Mouse (Mus musculus) right cerebral cortex, postnatal 25 days (tissue): ENCODE results near the gene Brinp3.
A peak's percentile ranks its signal among the peaks of the same experiment; 100 is the strongest.
"Not testable (repeated sequence)": the region's sequence is repeated elsewhere in the genome, so short reads cannot be mapped to it uniquely, and the experiment has no call there.

Experiments
- DNase-seq: peaks from one replicate; pipeline ENCODE4 v3.0.0; 2022

Gene Brinp3

DNA sequence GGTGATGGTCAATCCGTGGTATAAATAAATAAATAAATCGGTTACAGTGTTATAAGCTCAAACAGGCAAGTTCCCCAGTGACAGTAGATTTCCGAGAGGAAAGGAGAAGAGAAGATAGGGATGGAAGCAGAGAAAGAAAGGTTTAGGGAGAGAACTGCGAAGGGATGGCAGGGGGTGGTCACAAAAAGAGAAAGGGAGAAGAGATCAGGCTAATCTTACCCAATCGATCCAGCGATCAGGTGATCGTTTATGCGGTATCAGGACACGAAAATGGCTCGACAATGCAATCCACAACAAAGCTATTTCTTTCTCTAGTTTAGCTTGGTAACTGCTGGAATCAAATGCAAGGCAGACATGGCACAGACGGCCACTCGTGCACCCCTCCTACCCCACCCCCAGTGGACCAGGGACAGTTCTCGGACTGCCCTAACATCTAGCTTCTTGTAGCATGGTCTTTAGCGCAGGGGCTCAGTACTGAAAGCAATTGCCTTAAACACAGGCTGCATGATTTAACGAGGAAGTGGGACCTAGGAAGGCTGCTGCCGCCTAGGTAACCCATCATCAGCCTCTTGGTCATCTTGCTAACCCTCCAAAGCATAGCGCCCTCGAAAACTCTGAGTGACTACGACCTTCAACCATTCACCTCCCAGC, at the start of gene Brinp3:
Gene Brinp3 (plus strand): TSS at position 80 of the 651 bp plus-strand sequence.
- peak; percentile 37 for DNase-seq

DNA sequence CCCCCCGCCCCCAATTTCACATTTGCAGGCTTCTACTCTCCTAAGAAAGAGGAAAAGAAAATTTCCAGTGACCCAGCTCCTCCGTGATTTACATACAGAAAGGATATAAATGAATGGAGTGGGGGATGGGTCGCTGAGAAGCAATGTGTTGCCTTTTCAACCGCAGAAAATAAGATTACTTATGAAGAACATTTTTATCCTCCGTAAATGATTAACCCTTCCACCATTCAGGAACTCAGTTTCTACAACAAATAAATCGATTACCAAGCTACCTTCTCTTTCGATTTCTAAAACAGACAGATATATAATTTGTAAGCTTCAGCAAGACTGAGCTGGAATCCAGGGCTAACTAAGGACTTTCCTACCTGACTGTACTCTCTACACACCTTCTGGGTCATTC, 339 bp upstream of the Brinp3 start:
- no peak for DNase-seq

DNA sequence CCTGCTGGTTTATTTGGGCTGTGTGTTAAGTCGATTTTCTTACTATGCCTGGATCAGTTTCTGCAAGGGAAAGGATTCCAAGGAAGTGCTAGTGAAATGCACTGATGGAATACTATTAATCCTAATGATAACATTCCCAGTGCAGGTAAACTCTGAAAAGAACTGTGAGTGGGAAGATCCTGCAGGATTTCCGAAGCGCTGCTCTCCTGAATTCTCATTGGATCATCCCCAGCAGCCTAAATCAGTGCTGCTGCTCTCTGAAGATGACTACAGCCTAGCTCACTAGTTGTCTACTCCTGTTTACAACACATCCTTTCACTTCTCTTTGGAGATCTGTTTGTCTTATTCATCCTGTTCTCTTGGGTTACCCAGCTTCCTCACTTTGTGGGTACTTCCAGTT, 826 bp downstream of the Brinp3 start:
- DNase-seq: peak; percentile 18

DNA sequence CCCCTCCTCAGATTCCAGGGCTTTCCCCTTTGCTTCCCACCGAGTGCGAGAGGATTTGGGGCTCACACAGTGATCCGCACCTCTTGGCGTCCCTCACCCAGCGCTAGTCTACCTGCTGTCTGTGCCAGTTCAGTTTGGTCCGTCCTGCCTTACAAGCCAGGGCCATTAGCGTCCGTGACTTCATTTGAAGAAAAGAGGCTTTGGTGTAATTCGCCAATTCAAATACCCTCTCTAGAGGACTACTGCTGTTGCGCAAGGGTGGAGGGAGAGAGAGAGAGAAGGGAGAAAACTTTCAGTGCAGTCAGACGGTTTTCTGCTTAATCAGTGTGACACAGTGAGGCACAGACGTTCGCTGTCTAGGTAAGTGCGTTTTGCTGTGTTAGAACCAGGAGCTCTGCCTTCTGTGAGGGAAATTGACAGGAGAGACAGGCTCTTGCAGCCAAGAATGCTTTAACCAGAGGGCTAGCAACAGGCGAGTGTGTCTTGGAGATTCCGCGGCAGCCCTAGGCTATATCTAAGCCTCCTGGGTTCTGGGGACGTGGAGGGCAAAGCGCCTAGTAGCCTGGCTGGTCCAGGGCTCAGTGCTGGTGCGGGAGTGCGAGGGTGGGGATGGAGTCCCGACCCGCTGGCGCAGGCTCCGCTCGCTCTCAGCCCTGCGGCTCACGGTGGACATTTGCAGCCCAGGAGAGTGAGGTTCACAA, 3.0 kb downstream of the Brinp3 start:
- DNase-seq: peak; percentile 67

DNA sequence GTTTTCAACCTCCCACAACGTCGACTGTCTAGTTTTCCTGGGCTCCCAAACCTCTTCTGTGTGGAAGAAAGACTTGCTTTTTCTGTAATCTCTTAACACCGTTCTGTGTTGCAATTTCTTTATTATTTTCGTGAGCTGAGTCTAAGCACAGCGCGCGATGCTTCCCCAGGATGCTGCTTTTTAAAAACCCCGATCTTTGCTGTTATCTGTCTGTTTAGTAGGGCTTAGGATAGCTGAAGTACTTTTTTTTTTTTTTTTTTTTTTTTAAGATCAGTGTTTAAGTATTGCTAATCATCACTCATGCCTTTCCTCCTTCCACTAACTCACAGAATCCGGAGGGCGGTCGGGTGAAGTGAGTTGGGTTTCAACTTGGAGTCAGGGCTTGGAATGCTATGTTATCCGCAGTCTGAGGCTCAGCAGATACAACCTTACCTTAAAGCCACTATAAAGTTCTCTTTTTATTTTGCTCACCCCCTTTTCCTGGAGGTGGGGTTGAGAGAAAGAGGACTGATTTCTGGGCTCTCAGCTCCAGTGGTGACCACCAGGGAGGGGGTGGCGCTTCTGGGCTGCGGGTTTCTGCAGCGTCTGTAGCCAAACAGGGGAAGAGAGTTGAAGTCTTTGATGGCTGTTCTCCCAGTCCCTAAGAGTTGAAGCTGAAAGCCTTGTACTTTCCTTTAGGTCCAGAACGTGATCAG, 3.7 kb downstream of the Brinp3 start:
- DNase-seq: peak; percentile 59

DNA sequence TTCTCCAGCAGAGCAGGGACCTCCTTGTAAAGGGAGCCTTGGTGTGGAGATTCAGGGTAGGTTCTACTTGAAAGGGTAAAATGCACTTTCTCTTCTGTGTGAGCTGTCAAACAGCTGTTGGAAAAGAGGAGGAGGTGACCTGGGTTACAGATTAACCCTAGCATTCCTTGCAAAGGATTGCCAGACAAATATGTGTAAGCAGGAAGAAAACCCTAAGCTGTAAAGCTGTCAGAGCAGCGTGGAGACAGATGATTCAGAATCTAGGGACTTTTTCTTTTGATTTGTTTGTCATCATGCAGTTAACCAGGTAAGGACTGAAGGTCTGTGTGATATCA, 4.2 kb downstream of the Brinp3 start:
- no peak for DNase-seq

DNA sequence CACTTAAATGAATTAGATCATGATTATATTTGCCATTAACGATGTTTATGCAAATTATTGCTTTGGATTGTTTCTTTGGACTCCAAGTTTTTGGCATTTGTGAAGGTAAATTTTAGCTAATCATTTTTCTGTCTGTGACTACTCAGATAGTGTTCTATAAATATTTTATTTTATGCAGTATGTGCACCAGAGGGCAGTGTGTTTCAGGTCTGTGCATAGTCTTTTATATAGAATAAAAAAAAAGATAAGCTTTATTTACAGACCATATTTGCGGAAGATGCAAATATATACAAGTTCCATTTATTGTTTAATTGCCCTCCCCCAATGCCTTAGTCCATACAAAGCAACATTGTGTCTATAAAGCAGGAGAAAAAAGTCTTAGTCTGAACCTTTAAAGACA, 20.8 kb downstream of the Brinp3 start:
- DNase-seq: no peak

DNA sequence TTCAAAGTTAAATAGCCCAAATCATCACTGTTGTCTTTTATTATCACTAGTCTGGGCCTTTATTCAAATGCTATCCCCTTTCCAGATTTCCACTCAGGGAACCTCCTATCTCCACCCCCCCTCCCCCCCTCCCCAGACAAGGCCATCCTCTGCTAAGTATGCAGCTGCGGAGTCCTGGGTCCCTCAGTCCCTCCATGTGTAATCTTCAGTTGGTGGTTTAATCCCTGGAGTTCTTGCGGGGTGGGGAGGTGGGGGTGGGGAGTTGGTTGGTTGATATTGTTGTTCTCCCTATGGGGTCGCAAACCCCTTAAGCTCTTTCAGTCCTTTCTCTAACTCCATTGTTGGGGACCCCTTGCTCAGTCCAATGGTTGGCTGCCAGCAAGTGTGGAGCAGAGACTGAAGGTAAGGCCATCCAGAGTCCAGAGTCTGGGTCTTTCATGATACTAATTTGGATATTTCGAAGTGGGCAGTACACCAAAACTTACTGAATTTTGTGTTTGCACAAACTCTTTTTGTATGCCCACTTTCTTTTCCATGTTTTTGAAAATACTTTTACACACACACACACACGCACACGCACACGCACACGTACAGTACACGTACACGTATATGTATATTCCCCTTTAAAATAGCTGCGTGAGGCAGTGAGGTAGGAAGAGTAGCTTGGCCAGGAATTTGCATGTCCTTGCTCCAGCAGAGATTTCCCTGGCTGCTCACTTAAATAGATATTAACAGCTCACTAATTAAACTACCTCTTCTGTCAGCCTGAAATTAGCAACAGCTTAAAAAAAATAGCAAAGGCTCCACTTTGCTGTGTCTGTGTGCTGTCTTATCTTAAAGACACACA, 29.4 kb downstream of the Brinp3 start:
- DNase-seq: no peak

DNA sequence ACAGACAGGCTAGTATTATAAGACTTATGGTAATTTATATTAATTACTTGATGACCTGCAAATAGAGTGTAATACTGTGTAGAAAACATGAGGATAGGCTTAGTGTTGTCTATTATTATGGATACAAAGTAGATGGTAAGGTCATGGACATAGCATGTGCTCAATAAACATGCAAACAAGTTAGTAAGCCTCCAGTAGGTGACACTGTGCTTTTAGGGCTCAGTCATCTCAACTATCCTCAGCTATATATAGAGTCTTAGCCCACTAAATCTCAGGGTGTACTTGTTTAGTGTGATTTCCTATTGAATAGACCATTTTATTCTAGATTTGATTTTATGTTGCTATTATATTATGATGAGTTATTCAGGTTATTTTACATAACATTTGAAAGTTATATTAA, 34.0 kb downstream of the Brinp3 start:
- no peak for DNase-seq

DNA sequence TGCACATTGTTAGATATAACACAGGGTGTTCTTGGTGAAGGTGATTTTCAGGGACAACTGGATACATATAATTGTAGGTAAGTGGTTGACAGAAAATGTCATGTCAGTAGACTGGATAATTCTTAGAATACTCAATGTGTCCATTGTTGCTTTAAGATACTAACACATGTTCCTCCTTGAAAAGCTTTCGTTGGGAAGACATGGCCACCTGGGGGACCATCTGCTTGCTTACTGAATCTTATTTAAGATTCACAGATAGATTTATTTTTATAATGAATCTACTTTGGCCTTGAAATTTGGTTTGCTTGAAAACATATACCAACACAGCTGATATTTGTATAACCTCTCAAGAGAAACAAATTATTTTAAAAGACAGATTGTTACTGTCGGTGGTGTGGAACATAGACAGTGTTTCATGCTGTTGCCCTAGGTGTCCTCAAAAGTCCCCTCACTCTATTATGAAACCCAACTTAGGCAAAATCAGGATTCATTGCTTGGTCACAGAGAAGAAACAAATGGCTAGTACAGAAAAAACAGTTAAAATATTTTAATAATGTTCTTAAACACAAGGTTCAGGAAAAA, 52.4 kb downstream of the Brinp3 start:
- DNase-seq: no peak

DNA sequence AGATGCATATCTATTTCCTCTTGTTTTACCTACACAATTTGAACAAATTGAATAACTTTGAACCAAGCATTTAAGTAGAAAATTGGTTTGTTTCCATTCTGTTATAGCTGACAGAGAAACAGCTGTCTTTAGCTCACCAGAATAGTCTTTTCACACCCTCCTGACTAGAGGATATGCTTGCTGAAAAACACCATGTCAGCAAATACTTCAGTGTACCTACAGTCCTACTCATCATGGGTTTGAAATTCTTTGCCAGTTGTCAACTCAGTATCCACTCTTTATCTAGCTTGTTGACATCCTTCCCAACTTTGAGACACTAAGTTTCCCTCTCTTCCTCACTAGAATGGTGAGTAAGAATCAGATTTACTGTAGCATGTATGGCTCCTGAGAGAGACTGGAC, 62.4 kb downstream of the Brinp3 start:
- no peak for DNase-seq

DNA sequence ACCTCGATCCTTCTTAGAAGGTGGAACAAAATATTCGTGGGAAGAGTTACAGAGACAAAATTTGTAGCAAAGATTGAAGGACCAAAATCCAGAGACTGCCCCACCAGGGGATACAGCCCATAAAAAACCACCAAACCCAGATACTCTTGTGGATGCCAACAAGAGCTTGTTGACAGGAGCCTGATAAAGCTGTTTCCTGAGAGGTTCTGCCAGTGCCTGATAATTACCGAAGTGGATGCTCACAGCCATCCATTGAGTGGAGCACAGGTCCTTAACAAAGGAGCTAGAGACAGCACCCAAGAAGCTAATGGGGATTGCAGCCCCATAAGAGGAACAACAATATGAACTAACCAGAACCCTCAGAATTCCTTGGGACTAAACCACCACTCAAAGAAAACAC, 67.6 kb downstream of the Brinp3 start:
- no peak for DNase-seq

DNA sequence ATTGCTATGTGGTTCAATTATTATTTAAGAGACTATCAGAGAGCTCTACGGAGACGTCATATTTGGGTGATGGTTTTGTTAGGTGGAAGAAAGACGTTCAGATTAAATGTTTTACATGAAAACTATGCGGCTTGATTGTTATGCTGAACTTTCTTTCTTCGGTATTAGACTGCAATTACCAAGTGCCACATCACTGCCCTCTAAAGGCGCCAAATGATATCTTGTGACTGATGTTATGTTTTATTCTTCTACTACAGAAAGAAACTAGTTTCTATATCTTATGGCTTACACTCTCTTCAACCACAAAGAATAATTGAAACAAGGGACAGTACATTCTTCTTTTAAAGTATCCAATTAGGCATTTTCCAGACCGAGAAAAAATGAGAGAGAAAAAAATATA, 89.6 kb downstream of the Brinp3 start:
- DNase-seq: no peak

DNA sequence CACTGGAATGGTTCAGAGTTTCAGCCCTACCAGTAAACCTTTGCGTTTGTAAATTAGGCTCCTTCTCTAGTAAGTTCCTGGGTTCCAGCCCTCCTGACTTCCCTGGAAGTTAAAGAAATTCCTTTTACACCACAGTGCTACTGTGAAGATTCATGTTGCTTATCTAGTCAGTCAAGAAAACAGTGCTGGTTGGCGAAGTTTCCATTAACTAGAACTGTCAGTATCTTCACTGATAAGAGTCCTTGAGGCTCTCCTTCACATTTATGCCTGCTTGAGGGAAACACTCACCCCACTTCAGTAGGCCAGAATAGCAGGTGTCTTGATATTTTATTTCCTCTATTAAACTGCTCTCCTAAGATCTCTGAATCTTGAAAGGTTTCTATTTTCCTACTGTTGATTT, 138.3 kb downstream of the Brinp3 start:
- no peak for DNase-seq

DNA sequence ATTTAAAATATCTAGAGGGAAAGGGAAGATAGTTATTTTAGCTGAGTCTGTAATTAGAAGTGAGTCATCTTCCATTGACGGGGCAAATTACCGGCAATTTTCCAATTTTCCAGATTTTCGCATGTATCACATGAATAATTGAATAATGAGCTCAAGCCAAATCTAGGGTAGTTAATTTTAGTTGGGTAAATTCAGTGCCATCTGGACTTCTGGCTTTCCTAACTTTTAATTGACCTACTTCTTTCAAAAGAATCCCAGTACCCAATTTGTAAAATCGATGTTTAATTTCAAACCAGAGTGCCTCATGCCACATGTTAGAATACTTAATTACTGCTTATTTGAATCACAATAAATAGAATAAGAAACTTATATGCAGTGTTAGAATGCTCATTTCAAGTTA, 162.7 kb downstream of the Brinp3 start:
- DNase-seq: no peak

DNA sequence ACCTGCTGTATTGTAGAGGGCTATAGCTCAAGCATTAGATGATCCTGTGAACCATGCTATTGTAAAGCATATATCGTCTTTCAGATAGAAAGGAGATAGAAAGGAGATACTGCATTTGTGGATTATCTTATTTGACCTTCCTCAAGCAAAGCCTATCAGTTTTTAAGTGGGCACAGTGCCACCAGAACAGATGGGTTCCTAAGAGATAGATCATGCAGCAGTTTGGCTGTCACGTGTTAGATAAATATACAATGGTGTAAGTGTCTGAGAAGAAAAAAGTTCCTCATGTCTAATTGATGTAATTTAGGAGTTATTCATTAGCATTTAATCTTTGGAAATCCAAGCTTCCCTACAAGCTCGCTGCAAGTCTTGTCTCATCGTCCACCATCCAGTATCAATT, 206.2 kb downstream of the Brinp3 start:
- no peak for DNase-seq

DNA sequence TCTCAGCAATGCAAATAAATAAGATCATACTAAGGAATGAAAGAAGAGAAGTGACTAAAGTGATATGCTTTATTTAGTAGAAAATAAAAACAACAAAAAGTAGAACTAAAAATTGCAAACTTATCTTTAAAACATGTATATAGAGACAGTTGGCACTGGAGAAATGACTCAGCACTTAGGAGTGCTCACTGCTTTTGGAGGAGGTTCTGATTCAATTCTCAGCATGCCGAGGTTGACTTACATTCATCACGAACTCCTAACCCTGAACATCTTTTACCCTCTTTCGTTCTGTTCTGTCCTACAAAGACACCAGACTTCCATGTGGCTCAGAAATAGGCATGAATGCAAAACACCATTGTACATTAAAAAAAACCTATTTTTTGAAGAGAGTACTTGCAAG, 225.0 kb downstream of the Brinp3 start:
- no peak for DNase-seq

DNA sequence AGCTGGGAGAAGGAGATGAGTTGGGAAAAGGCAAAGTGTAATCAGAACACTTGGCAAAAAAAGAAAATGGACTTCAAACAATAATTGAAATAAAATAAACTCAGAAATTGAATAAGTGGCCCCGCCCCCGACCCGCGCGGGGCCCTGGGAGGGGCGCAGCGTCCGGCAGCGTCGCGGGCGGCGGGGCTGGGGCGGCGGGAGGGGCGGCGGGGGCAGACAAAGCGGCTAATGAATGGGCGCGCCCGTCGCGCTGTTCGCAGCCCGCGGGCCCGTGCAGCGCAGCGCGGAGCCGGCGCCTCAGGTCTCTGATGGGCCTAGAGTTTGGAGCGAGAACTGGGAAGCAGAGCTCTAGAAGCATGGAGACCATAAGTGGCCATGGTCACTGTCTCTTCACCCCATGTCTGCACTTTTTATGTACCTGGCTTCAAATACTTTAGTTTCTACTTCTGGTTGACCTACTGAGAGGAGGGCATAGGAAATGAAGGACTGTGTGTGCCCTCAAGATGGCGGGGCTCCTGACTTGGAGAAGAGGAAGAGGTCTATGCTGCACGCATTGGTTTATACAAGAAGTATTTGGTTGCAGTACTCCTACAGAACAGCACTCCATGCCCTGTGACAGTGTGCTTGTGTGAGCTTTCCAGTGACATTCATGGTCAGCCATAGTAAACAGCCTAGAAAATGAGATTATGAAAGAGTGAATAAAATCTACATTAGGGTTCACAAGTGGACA, 230.4 kb downstream of the Brinp3 start:
- not testable (repeated sequence) for DNase-seq

DNA sequence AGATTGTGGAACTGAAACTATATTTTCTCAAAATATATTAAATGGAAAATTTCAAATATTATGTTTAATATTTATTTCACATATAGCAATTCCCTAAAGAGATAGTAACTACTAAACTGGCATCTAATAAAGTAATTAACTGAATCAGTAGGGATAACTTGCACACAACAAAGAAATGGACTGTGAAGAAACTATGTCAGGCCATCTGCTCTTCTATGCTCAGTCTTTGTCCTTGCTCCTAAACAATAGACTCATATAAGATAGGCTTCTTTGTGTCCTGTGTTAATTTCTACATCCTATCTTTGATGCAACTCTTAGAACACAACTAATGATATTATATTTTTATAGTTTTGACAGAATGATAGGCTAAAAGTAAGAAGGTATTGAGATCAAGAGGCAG, 256.5 kb downstream of the Brinp3 start:
- no peak for DNase-seq

DNA sequence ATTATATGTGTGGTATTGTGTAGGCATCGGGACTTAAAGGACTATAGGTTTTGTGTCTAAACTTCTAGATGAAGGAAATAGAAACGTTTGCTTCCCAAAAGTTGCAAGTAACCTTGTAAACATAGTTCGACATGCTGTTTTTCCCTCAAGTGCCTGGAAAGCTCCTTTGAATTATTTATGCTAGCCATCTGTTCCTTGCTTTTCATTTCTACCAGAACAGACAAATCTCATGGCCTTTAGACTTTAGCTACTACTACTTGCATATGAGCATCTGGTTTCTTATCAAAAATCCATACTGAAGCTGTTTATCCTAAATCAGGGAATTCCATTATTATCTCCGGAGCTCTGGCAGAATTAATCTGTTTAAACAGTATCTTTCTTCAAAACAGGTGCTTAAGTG, 288.7 kb downstream of the Brinp3 start:
- no peak for DNase-seq

DNA sequence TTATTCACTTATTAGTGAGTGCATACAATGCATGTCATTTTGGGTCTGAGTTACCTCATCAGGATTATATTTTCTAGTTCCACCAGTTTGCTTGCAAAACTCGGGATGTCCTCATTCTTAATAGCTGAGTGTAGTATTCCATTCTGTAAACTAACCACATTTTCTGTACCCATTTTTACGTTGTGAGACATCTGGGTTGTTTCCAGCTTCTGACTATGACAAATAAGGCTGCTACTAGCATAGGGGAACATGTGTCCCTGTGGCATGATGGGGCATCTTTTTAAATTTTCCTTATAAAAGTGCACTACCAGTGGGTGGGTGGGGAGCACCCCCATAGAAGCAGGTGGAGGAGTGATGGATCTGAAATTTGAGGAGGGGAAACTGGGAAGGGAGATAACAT, 292.7 kb downstream of the Brinp3 start:
- no peak for DNase-seq

DNA sequence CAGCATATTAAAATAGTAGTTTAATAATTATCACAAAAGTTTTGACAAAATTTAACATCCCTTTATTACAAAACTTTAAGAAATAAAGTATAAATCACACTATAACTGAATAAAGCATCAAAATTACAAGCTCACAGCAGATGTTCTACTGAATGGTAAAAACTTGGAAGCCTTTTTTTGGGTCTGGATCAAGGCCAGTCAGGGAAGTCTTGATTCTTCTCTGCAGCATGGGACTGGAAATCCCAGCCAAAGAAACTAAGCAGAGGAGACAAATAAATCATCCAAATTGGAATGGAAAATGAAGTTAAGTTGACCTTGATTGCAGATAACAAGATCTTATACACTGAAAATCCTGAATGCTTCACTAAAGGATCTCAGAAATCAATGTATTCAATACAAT, 298.3 kb downstream of the Brinp3 start:
- DNase-seq: no peak
